Mouse (Mus musculus) cerebellum, adult 2 months (tissue): Measurements from ENCODE around the gene Retreg1. TPM values are rescaled to one million over a fixed set of nuclear protein-coding genes. Genes with fewer than 3 reads are reported as not detected.

ENCODE experiments used
- DNase-seq, 2 experiments: peaks; one replicate each; pipeline ENCODE4 v3.0.0; 2021
- H3K27ac ChIP-seq: fragments of 200-500 bp; 2 replicates; pipeline ENCODE4 v1.5.1; 2012; ENCODE audit warnings: low read length, control low read depth, inconsistent platforms; ENCODE audit not compliant: insufficient read depth
- H3K27me3 ChIP-seq: fragments of 200-500 bp; 2 replicates; pipeline ENCODE4 v1.6.1; 2012; ENCODE audit warnings: inconsistent platforms, mild to moderate bottlenecking, low read length, moderate library complexity; ENCODE audit not compliant: control insufficient read depth, insufficient read depth
- H3K4me1 ChIP-seq: fragments of 200-500 bp; 2 replicates; pipeline ENCODE4 v1.6.1; 2011; ENCODE audit warnings: low read length; ENCODE audit not compliant: control insufficient read depth, insufficient read depth
- H3K4me3 ChIP-seq: fragments of 200-500 bp; replicated peaks from 2 replicates; pipeline ENCODE3; 2011; ENCODE audit warnings: mild to moderate bottlenecking, low read depth, low read length, control low read depth; ENCODE audit not compliant: insufficient read depth
- CTCF ChIP-seq: fragments of 200-500 bp; IDR thresholded peaks from 2 replicates; pipeline ENCODE4 v1.5.1; 2011; ENCODE audit warnings: low read depth, mild to moderate bottlenecking, control low read depth, low read length, moderate library complexity, borderline replicate concordance; ENCODE audit not compliant: insufficient read depth
- POLR2A ChIP-seq: fragments of 200-500 bp; IDR thresholded peaks from 2 replicates; pipeline ENCODE4 v1.6.1; 2011; ENCODE audit warnings: low read length, control low read depth, borderline replicate concordance; ENCODE audit not compliant: insufficient read depth
- WGBS: fragments of 180-500 bp; shearing (Covaris S2); methylation state at CpG from one replicate; pipeline ENCODE4 v1.1.7; 2018; 5-methylcytosine and 5-hydroxymethylcytosine counted together
- polyA plus RNA-seq: library from polyadenylated mRNA; depleted of rRNA; stranded (reverse); fragments of >200 nt; gene quantifications from 2 replicates; pipeline ENCODE4 v1.2.3, GENCODE M21; 2012

Gene Retreg1
- polyA plus RNA-seq, 1 experiment: 26.6 TPM

DNA sequence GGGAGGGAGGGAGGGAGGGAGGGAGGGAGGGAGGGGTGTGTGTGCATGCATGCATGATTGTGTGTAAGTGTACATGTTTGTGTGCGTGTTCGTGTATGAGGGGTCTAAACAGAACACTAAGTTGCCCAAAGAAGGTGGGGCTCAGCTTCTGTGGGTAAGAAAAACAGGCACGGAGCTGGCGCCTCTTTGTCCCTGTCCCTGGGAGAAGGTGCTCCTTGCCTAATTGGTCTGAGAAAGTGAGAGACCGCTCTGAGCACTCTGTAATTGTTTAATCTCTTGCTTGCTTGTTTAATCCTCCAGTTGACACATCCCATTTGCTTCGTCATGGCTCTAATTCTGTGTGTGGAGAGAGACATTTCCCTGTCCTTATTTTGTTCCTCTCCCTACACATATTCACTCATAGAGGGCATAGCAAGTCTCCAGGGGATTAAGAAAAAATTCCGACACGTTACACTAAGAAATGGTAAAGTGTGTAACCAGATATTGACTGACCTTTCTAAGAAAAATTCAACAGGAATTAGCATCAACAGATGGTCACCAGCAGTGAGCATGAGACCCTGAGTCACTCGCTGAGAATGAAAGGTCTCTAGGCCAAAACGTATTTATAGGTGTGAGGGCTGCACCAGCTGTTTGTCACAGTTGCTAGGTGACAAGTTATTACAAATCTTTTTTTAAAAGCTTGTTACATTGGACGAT lies 113.6 kb downstream of the Retreg1 start:
- TF ChIP-seq POLR2A (no peak), CTCF (no peak)
- no peak for DNase-seq
- no peaks in the 10 kb centered on the region for H3K4me1 ChIP-seq
- no peak overlapping the region for H3K27ac ChIP-seq
- no peaks in the 10 kb centered on the region for H3K27me3 ChIP-seq
- no peak overlapping the region for H3K4me3 ChIP-seq
- 55% methylated on average over 11 of the region's 11 CpGs for WGBS

DNA sequence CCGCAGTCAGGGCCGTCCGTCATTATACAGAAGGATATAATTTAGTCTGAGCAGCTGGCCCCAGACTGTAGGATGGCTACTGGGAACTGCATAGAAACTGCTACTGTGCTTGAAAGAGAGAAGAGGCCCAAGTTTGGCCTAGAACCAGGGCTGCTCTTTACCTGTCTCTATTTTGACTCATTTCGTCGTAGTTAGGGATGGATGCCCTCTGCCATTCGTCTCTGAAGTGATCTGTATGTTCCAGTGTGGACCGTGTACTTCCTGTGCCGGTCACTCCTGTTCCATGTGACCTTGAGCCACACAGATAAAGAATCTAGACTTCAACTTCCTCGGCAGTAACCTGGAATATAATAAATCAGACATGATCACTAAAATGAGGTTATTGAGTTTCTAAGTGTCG lies 114.7 kb downstream of the Retreg1 start:
- no peak for DNase-seq
- WGBS: 86% methylated on average over 10 of the region's 10 CpGs
- TF ChIP-seq CTCF: no peak
- TF ChIP-seq POLR2A: no peak
- H3K4me3 ChIP-seq: no peak overlapping the region
- no peaks in the 10 kb centered on the region for H3K27me3 ChIP-seq
- no peak overlapping the region for H3K27ac ChIP-seq
- H3K4me1 ChIP-seq: no peaks in the 10 kb centered on the region

DNA sequence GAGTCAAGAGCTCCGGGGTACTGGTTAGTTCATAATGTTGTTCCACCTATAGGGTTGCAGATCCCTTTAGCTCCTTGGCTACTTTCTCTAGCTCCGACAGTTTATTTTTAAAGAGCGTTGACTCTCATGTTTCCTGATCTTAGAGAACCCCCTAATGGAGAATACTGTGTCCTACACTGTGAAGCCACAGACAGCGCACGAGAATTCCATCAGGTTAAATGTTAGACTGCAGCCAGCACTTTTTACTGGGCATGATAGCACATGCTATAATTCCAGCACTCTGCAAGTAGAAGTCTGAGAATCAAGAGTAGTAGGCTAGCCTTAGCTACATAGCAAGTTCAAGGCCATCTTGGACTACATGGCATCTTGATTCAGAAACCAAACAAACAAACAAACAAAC lies 116.4 kb downstream of the Retreg1 start:
- Histone ChIP-seq H3K27ac (no peak overlapping the region), H3K4me1 (no peaks in the 10 kb centered on the region), H3K4me3 (no peak overlapping the region), H3K27me3 (no peaks in the 10 kb centered on the region)
- WGBS: 16% methylated on average over 5 of the region's 5 CpGs
- peak; percentile 29; the same call in 1 of the 2 replicates for TF ChIP-seq CTCF
- TF ChIP-seq POLR2A: no peak
- peak in 1 of 2 experiments; percentile 50 for DNase-seq

DNA sequence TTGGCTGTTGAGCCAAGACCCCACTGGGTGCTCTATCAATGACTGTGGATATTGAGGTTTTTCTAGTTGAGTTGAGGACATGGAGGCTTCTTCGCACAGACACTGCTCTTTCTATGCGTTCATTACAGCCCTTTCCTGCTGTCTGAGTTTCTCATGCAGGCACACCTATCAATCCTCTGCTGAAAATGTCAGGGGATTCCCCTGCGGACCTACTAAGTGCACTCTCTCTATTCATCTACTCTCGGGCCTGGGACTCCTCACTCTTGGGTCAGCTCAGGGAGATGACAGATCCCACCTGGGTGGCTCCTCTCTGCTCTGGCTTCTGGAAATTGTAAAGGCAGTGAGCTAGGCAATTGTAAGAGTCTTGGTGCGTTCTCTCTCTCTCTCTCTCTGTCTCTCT lies 117.3 kb downstream of the Retreg1 start:
- no peak overlapping the region for H3K27ac ChIP-seq
- no peak overlapping the region for H3K4me3 ChIP-seq
- WGBS: 93% methylated on average over 5 of the region's 5 CpGs
- H3K4me1 ChIP-seq: no peaks in the 10 kb centered on the region
- TF ChIP-seq CTCF: no peak
- H3K27me3 ChIP-seq: no peaks in the 10 kb centered on the region
- no peak for DNase-seq

DNA sequence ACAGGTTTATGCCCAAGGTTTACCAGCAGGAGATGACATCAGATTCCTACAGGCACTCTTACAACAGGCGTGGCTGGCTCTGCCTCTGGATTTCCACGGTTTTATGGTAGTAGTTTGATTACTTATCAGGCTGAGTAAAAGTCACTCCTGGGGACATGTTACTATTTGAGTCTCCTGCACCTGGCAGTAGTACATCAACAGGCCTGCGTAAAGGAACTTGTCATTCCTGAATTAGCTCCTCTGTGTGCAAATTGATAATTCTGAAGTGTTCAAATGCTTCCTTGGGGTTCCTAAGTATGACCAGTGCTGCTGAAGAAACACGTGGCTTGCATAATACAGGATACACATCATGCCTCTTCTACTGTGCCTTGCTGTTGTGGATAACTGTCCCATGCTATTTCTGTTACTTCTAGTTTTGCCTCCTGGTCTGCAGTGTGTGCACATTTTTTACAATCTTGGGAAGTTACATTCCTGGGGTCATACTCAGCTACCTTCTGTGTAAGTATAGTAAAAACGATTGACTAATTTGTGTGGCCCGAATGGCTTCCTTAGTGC lies 123.3 kb downstream of the Retreg1 start:
- no peak overlapping the region for H3K4me3 ChIP-seq
- H3K4me1 ChIP-seq: no peaks in the 10 kb centered on the region
- WGBS: 84% methylated on average over 6 of the region's 6 CpGs
- no peak for DNase-seq
- TF ChIP-seq CTCF: no peak
- no peak for TF ChIP-seq POLR2A
- no peak overlapping the region for H3K27ac ChIP-seq
- H3K27me3 ChIP-seq: no peaks in the 10 kb centered on the region

DNA sequence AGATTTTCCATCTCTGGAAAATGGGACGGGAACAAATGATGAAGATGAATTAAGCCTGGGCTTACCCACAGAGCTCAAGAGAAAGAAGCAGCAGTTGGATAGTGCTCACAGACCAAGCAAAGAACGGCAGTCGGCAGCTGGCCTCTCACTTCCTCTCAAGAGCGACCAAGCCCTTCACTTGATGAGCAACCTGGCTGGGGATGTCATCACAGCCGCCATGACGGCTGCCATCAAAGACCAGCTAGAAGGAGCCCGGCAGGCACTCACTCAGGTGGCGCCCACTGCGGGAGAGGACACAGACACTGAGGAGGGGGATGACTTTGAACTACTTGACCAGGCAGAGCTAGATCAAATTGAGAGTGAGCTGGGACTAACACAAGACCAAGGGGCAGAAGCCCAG lies 128.6 kb downstream of the Retreg1 start:
- TF ChIP-seq CTCF (no peak), POLR2A (no peak)
- Histone ChIP-seq H3K27me3 (no peaks in the 10 kb centered on the region), H3K27ac (no peak overlapping the region), H3K4me1 (no peaks in the 10 kb centered on the region), H3K4me3 (no peak overlapping the region)
- 90% methylated on average over 9 of the region's 9 CpGs for WGBS
- no peak for DNase-seq

DNA sequence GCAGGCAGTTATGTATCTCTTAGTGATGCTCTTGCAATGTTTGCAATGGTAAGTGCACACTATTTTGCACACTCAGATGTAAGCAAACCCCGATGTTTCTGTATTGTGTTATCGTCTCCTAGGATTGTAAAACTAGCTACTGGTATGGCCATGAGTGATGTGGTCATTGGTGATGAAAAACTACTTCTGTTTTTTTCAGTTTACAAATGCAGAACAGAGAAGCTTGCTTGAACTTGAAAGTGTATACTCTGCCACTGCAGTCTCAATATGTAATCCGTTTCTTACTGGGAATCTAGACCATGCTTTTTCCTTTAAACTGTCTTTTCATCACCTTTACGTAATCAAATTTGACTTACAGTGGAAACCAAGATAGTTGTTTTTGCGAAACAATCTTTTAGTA lies 129.8 kb downstream of the Retreg1 start:
- TF ChIP-seq POLR2A (no peak), CTCF (no peak)
- Histone ChIP-seq H3K4me3 (no peak overlapping the region), H3K27ac (no peak overlapping the region), H3K4me1 (no peaks in the 10 kb centered on the region), H3K27me3 (no peaks in the 10 kb centered on the region)
- DNase-seq: no peak
- 93% methylated on average over 5 of the region's 5 CpGs for WGBS

DNA sequence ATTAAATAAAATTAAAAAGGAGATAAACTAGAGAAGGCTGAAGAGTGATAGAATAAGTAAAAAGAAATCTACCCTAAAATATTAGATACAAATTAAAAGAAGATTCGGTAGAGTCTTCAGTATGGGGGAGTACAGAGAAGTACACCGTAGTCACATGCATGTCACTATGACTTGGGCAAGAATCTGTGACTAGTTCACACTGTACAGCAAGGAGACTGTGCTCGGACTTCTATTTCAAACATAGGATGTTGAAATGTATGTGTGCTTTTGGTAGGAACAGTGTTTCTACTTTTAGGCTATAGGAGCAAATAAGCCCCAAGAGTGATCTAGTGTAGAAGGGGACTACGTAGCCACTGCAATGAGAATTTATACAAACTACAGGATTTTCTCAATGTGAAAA lies 131.4 kb downstream of the Retreg1 start:
- 97% methylated on average over 4 of the region's 4 CpGs for WGBS
- Histone ChIP-seq H3K4me1 (no peaks in the 10 kb centered on the region), H3K27ac (no peak overlapping the region), H3K4me3 (no peak overlapping the region), H3K27me3 (no peaks in the 10 kb centered on the region)
- DNase-seq: no peak
- TF ChIP-seq POLR2A: no peak
- no peak for TF ChIP-seq CTCF
